Mouse (Mus musculus): ENCODE results near the gene Bclaf1. TPM values are rescaled to one million over a fixed set of nuclear protein-coding genes. Genes with fewer than 3 reads are reported as not detected.

Gene Bclaf1
- total RNA-seq (2014; fragmentation: Nextera tagmentation): 292 and 335 TPM in 2 replicates
- total RNA-seq (2017): 857 and 878 TPM in 2 replicates

- peak; percentile 83 for ATAC-seq (replicated peaks; ENCODE audit: low FRiP score, low TSS enrichment, poor library complexity, severe bottlenecking)
Observed at GRCm38 (mm10) chr10:20311918-20312735, at the start of gene Bclaf1. Bclaf1 (plus strand) TSS chr10:20312469.

GRCm38 (mm10) chr10:20262896-20263295 lies 49.4 kb upstream of the Bclaf1 start:
- no peak for ATAC-seq (replicated peaks; ENCODE audit: low FRiP score, low TSS enrichment, poor library complexity, severe bottlenecking)

GRCm38 (mm10) chr10:20264479-20264878 lies 47.8 kb upstream of the Bclaf1 start:
- ATAC-seq (replicated peaks; ENCODE audit: low FRiP score, low TSS enrichment, poor library complexity, severe bottlenecking): no peak

GRCm38 (mm10) chr10:20267032-20267431 lies 45.2 kb upstream of the Bclaf1 start:
- ATAC-seq (replicated peaks; ENCODE audit: low FRiP score, low TSS enrichment, poor library complexity, severe bottlenecking): no peak

- ATAC-seq (replicated peaks; ENCODE audit: low FRiP score, low TSS enrichment, poor library complexity, severe bottlenecking): no peak
Observed at GRCm38 (mm10) chr10:20268945-20269344, 43.3 kb upstream of the Bclaf1 start.

- no peak for ATAC-seq (replicated peaks; ENCODE audit: low FRiP score, low TSS enrichment, poor library complexity, severe bottlenecking)
Observed at GRCm38 (mm10) chr10:20272380-20272779, 39.9 kb upstream of the Bclaf1 start.

- ATAC-seq (replicated peaks; ENCODE audit: low FRiP score, low TSS enrichment, poor library complexity, severe bottlenecking): no peak
Observed at GRCm38 (mm10) chr10:20273278-20273677, 39.0 kb upstream of the Bclaf1 start.

GRCm38 (mm10) chr10:20274022-20274421 lies 38.2 kb upstream of the Bclaf1 start:
- peak; percentile 92 for ATAC-seq (replicated peaks; ENCODE audit: low FRiP score, low TSS enrichment, poor library complexity, severe bottlenecking)

- ATAC-seq (replicated peaks; ENCODE audit: low FRiP score, low TSS enrichment, poor library complexity, severe bottlenecking): no peak
Observed at GRCm38 (mm10) chr10:20281456-20281855, 30.8 kb upstream of the Bclaf1 start.

GRCm38 (mm10) chr10:20285289-20285975 lies 26.8 kb upstream of the Bclaf1 start:
- no peak for ATAC-seq (replicated peaks; ENCODE audit: low FRiP score, low TSS enrichment, poor library complexity, severe bottlenecking)

GRCm38 (mm10) chr10:20285994-20286836 lies 26.1 kb upstream of the Bclaf1 start:
- no peak for ATAC-seq (replicated peaks; ENCODE audit: low FRiP score, low TSS enrichment, poor library complexity, severe bottlenecking)

- ATAC-seq (replicated peaks; ENCODE audit: low FRiP score, low TSS enrichment, poor library complexity, severe bottlenecking): no peak
Observed at GRCm38 (mm10) chr10:20287369-20287768, 24.9 kb upstream of the Bclaf1 start.

- peak; percentile 93 for ATAC-seq (replicated peaks; ENCODE audit: low FRiP score, low TSS enrichment, poor library complexity, severe bottlenecking)
Observed at GRCm38 (mm10) chr10:20290467-20290883, 21.8 kb upstream of the Bclaf1 start.

GRCm38 (mm10) chr10:20295961-20296360 lies 16.3 kb upstream of the Bclaf1 start:
- ATAC-seq (replicated peaks; ENCODE audit: low FRiP score, low TSS enrichment, poor library complexity, severe bottlenecking): peak; percentile 61

- ATAC-seq (replicated peaks; ENCODE audit: low FRiP score, low TSS enrichment, poor library complexity, severe bottlenecking): no peak
Observed at GRCm38 (mm10) chr10:20298152-20298920, 13.9 kb upstream of the Bclaf1 start.

- ATAC-seq (replicated peaks; ENCODE audit: low FRiP score, low TSS enrichment, poor library complexity, severe bottlenecking): no peak
Observed at GRCm38 (mm10) chr10:20299114-20299513, 13.2 kb upstream of the Bclaf1 start.

GRCm38 (mm10) chr10:20310969-20311769 lies 1.1 kb upstream of the Bclaf1 start:
- ATAC-seq (replicated peaks; ENCODE audit: low FRiP score, low TSS enrichment, poor library complexity, severe bottlenecking): no peak

- peak; percentile 70 for ATAC-seq (replicated peaks; ENCODE audit: low FRiP score, low TSS enrichment, poor library complexity, severe bottlenecking)
Observed at GRCm38 (mm10) chr10:20312736-20313301, 550 bp downstream of the Bclaf1 start.

All from megakaryocyte-erythroid progenitor cell, adult 5-6 weeks (primary cell).